In genomic region chr10:67694751-67695150, GRCm38 (mm10) we compare ENCODE assay signal across 15 mouse cellular contexts.
"Had no signal": no experiment of that assay in that cellular context is flagged by ENCODE, and none has a peak within 500 bp of the region (broad histone marks: within the 10 kb centered on the region; RNA-seq: fewer than 3 reads in every experiment).

No protein-coding gene starts in this region.

- H3K4me1 ChIP-seq: kidney, embryonic 15.5 days; limb, embryonic 13.5 days; midbrain, embryonic 12.5 days had no signal

- H3K36me3 ChIP-seq: kidney, embryonic 15.5 days; limb, embryonic 13.5 days; midbrain, embryonic 12.5 days had no signal

- H3K4me3 ChIP-seq: kidney, embryonic 15.5 days; limb, embryonic 13.5 days; midbrain, embryonic 12.5 days had no signal

- H3K27me3 ChIP-seq: kidney, embryonic 15.5 days; limb, embryonic 13.5 days; midbrain, embryonic 12.5 days had no signal

- DNase-seq: kidney, adult 2 months; kidney, postnatal 14 days; left cerebral cortex, postnatal 4 days; lung, embryonic 14.5 days; lung, postnatal 10 days; right cerebral cortex, adult 18-20 months; right cerebral cortex, postnatal 25 days; thymus, adult 18-20 months; thymus, postnatal 14 days had no signal

- H3K9ac ChIP-seq: kidney, embryonic 15.5 days; limb, embryonic 13.5 days; liver, embryonic 14.5 days; lung, embryonic 14.5 days; midbrain, embryonic 12.5 days had no signal

- H3K27ac ChIP-seq: kidney, embryonic 15.5 days; limb, embryonic 13.5 days; liver, embryonic 14.5 days; midbrain, embryonic 12.5 days had no signal

- ATAC-seq: intestine, embryonic 16.5 days; midbrain, embryonic 16.5 days had no signal
